Mouse (Mus musculus) hindbrain, embryonic 13.5 days (tissue): ENCODE results near the gene Stk38. TPM values are rescaled to one million over a fixed set of nuclear protein-coding genes. Genes with fewer than 3 reads are reported as not detected.
"Not testable (repeated sequence)": the region's sequence is repeated elsewhere in the genome, so short reads cannot be mapped to it uniquely, and the experiment has no call there.

Experiments used
- ATAC-seq: fragments of 200-750 bp; cut with Nextera tagmentation; 2 replicates; pipeline ENCODE4 v1.8.0; 2017; ENCODE audit warnings: moderate TSS enrichment; ENCODE audit not compliant: low FRiP score
- H3K27ac ChIP-seq: fragments of 300-500 bp; sonication (generic); 2 replicates; pipeline ENCODE4 v1.5.1; 2015; ENCODE audit warnings: inconsistent platforms, mild to moderate bottlenecking, moderate library complexity
- H3K27me3 ChIP-seq: fragments of 300-500 bp; sonication (generic); 2 replicates; pipeline ENCODE4 v1.6.1; 2015; ENCODE audit warnings: mild to moderate bottlenecking, inconsistent platforms
- H3K36me3 ChIP-seq: fragments of 300-500 bp; sonication (generic); 2 replicates; pipeline ENCODE4 v1.6.1; 2015; ENCODE audit warnings: mild to moderate bottlenecking, inconsistent platforms
- H3K4me1 ChIP-seq: fragments of 300-500 bp; sonication (generic); replicated peaks from 2 replicates; pipeline ENCODE4 v1.6.1; 2015; ENCODE audit warnings: inconsistent platforms
- H3K4me2 ChIP-seq: fragments of 300-500 bp; sonication (generic); 2 replicates; pipeline ENCODE4 v1.6.1; 2015; ENCODE audit warnings: inconsistent platforms, mild to moderate bottlenecking, moderate library complexity
- H3K4me3 ChIP-seq: fragments of 300-500 bp; sonication (generic); 2 replicates; pipeline ENCODE4 v1.5.1; 2015; ENCODE audit warnings: mild to moderate bottlenecking, inconsistent platforms
- H3K9ac ChIP-seq: fragments of 300-500 bp; sonication (generic); 2 replicates; pipeline ENCODE4 v1.6.1; 2015; ENCODE audit warnings: mild to moderate bottlenecking, inconsistent platforms
- H3K9me3 ChIP-seq: fragments of 300-500 bp; sonication (generic); 2 replicates; pipeline ENCODE4 v1.6.1; 2016; ENCODE audit warnings: inconsistent platforms
- WGBS: fragments of 180-500 bp; shearing (Covaris S2); methylation state at CpG from one replicate; pipeline ENCODE4 v1.1.7; 2015; 5-methylcytosine and 5-hydroxymethylcytosine counted together
- polyA plus RNA-seq: library from polyadenylated mRNA; unstranded; fragments of >200 nt; fragmentation: Nextera tagmentation; extraction: Ambion mirVana; gene quantifications from 2 replicates; pipeline ENCODE4 v1.2.1, GENCODE M21; 2015

Stk38 gene
- polyA plus RNA-seq, 1 experiment from 2014 or later = 111 TPM

GRCm38 (mm10) chr17:29047697-29048514, 40.1 kb upstream of the Stk38 start:
- no peak overlapping the region for H3K9ac ChIP-seq
- H3K36me3 ChIP-seq = peaks cover 49% of the 10 kb centered on the region
- H3K4me3 ChIP-seq = no peak overlapping the region
- no peaks in the 10 kb centered on the region for H3K27me3 ChIP-seq
- no peak overlapping the region for H3K4me2 ChIP-seq
- ATAC-seq = no peak
- no peak overlapping the region for H3K27ac ChIP-seq
- WGBS = 65% methylated on average over 3 of the region's 3 CpGs
- no peaks in the 10 kb centered on the region for H3K9me3 ChIP-seq
- H3K4me1 ChIP-seq = peaks cover 19% of the 10 kb centered on the region

- Histone ChIP-seq H3K36me3 (peaks cover 56% of the 10 kb centered on the region), H3K4me3 (no peak overlapping the region), H3K27ac (no peak overlapping the region), H3K9me3 (no peaks in the 10 kb centered on the region), H3K27me3 (no peaks in the 10 kb centered on the region), H3K4me2 (no peak overlapping the region), H3K4me1 (peaks cover 19% of the 10 kb centered on the region), H3K9ac (no peak overlapping the region)
- ATAC-seq = no peak
- 93% methylated on average over 3 of the region's 3 CpGs for WGBS
These were observed 39.1 kb upstream of the Stk38 start for GRCm38 (mm10) chr17:29046863-29047262.

- Histone ChIP-seq H3K4me3 (no peak overlapping the region), H3K9me3 (no peaks in the 10 kb centered on the region), H3K4me1 (peaks cover 16% of the 10 kb centered on the region), H3K27ac (peak overlapping the region; percentile 55), H3K27me3 (no peaks in the 10 kb centered on the region), H3K9ac (no peak overlapping the region), H3K4me2 (no peak overlapping the region), H3K36me3 (peaks cover 61% of the 10 kb centered on the region)
- WGBS = 72% methylated on average over 12 of the region's 12 CpGs
- 0 out of 2 replicates have a peak, but pooled peaks have one; percentile 2 for ATAC-seq
These were observed 38.1 kb upstream of the Stk38 start for GRCm38 (mm10) chr17:29045741-29046530.

GRCm38 (mm10) chr17:29044925-29045319, 37.1 kb upstream of the Stk38 start:
- H3K36me3 ChIP-seq = peaks cover 71% of the 10 kb centered on the region
- H3K4me3 ChIP-seq = no peak overlapping the region
- no peak for ATAC-seq
- no peaks in the 10 kb centered on the region for H3K9me3 ChIP-seq
- 69% methylated on average over 1 of the region's 1 CpGs for WGBS
- H3K27ac ChIP-seq = peak overlapping the region; percentile 61; the same call in 1 of the 2 replicates
- no peaks in the 10 kb centered on the region for H3K27me3 ChIP-seq
- H3K4me2 ChIP-seq = no peak overlapping the region
- H3K9ac ChIP-seq = no peak overlapping the region
- peaks cover 9% of the 10 kb centered on the region for H3K4me1 ChIP-seq

GRCm38 (mm10) chr17:29044146-29044924, 36.5 kb upstream of the Stk38 start:
- Histone ChIP-seq H3K4me3 (no peak overlapping the region), H3K4me2 (no peak overlapping the region), H3K36me3 (peaks cover 77% of the 10 kb centered on the region), H3K9ac (no peak overlapping the region), H3K27ac (no peak overlapping the region), H3K4me1 (peaks cover 14% of the 10 kb centered on the region), H3K9me3 (no peaks in the 10 kb centered on the region), H3K27me3 (no peaks in the 10 kb centered on the region)
- 87% methylated on average over 6 of the region's 6 CpGs for WGBS
- ATAC-seq = peak; percentile 16; the same call in 1 of the 2 replicates

- Histone ChIP-seq H3K27ac (no peak overlapping the region), H3K4me3 (no peak overlapping the region), H3K4me1 (peaks cover 12% of the 10 kb centered on the region), H3K4me2 (no peak overlapping the region), H3K27me3 (no peaks in the 10 kb centered on the region), H3K36me3 (peaks cover 85% of the 10 kb centered on the region), H3K9ac (no peak overlapping the region), H3K9me3 (no peaks in the 10 kb centered on the region)
- ATAC-seq = no peak
- WGBS = 86% methylated on average over 3 of the region's 3 CpGs
These were observed 35.8 kb upstream of the Stk38 start for GRCm38 (mm10) chr17:29043583-29043982.

- H3K4me3 ChIP-seq = no peak overlapping the region
These were observed 34.8 kb upstream of the Stk38 start for GRCm38 (mm10) chr17:29042569-29042968.

GRCm38 (mm10) chr17:29041632-29042031, 33.8 kb upstream of the Stk38 start:
- H3K27me3 ChIP-seq, H3K4me2 ChIP-seq, H3K27ac ChIP-seq, H3K4me3 ChIP-seq, ATAC-seq, H3K9me3 ChIP-seq, H3K9ac ChIP-seq: not testable (repeated sequence)
- peaks cover 87% of the 10 kb centered on the region for H3K36me3 ChIP-seq
- H3K4me1 ChIP-seq = peaks cover 28% of the 10 kb centered on the region
- 91% methylated on average over 3 of the region's 3 CpGs for WGBS

More at GRCm38 (mm10) chr17:29042569-29042968, 34.8 kb upstream of the Stk38 start:
- H3K4me1 ChIP-seq = peaks cover 19% of the 10 kb centered on the region
- H3K4me2 ChIP-seq = no peak overlapping the region
- H3K27ac ChIP-seq = no peak overlapping the region
- no peaks in the 10 kb centered on the region for H3K27me3 ChIP-seq
- no peaks in the 10 kb centered on the region for H3K9me3 ChIP-seq
- H3K36me3 ChIP-seq = peaks cover 87% of the 10 kb centered on the region
- ATAC-seq = no peak
- no peak overlapping the region for H3K9ac ChIP-seq

GRCm38 (mm10) chr17:29039351-29039750, 31.6 kb upstream of the Stk38 start:
- Histone ChIP-seq H3K9me3 (no peaks in the 10 kb centered on the region), H3K4me2 (no peak overlapping the region), H3K27ac (no peak overlapping the region), H3K9ac (no peak overlapping the region), H3K4me1 (peaks cover 43% of the 10 kb centered on the region), H3K27me3 (no peaks in the 10 kb centered on the region), H3K4me3 (no peak overlapping the region), H3K36me3 (peaks cover 71% of the 10 kb centered on the region)
- ATAC-seq = no peak
- WGBS = 76% methylated on average over 11 of the region's 11 CpGs

- H3K9me3 ChIP-seq = no peaks in the 10 kb centered on the region
- peak overlapping the region; percentile 99 for H3K4me2 ChIP-seq
- H3K4me1 ChIP-seq = peaks cover 53% of the 10 kb centered on the region
- H3K27ac ChIP-seq = no peak overlapping the region
- ATAC-seq = no peak
- peaks cover 41% of the 10 kb centered on the region for H3K36me3 ChIP-seq
- H3K27me3 ChIP-seq = no peaks in the 10 kb centered on the region
- peak overlapping the region; percentile 66 for H3K4me3 ChIP-seq
- H3K9ac ChIP-seq = peak overlapping the region; percentile 30; the same call in 1 of the 2 replicates
These were observed 27.7 kb upstream of the Stk38 start for GRCm38 (mm10) chr17:29035506-29035905.

- Histone ChIP-seq H3K9me3 (no peaks in the 10 kb centered on the region), H3K4me2 (peak overlapping the region; percentile 99), H3K9ac (peak overlapping the region; percentile 94), H3K4me3 (peak overlapping the region; percentile 66), H3K4me1 (peaks cover 45% of the 10 kb centered on the region), H3K27ac (no peak overlapping the region), H3K36me3 (peaks cover 29% of the 10 kb centered on the region), H3K27me3 (no peaks in the 10 kb centered on the region)
- no peak for ATAC-seq
These were observed 26.5 kb upstream of the Stk38 start for GRCm38 (mm10) chr17:29034264-29034663.

- H3K4me3 ChIP-seq = peak overlapping the region; percentile 66
- 0 out of 2 replicates have a peak overlapping the region, but pooled peaks have one; percentile 0 for H3K27ac ChIP-seq
- H3K4me2 ChIP-seq = peak overlapping the region; percentile 99
- no peak for ATAC-seq
- peaks cover 45% of the 10 kb centered on the region for H3K4me1 ChIP-seq
- H3K27me3 ChIP-seq = no peaks in the 10 kb centered on the region
- no peaks in the 10 kb centered on the region for H3K9me3 ChIP-seq
- H3K9ac ChIP-seq = peak overlapping the region; percentile 94
- peaks cover 22% of the 10 kb centered on the region for H3K36me3 ChIP-seq
- 0% methylated on average over 6 of the region's 6 CpGs for WGBS
These were observed 25.8 kb upstream of the Stk38 start for GRCm38 (mm10) chr17:29033569-29034061.
